Mouse (Mus musculus) spleen, postnatal 4 days (tissue): ENCODE data around the gene Macrod2.

ENCODE experiments used
- DNase-seq, 2 experiments: peaks; one replicate each; pipeline ENCODE4 v3.0.0; 2022; ENCODE audit warnings: low spot score in 2 of 2

Macrod2 gene

DNA sequence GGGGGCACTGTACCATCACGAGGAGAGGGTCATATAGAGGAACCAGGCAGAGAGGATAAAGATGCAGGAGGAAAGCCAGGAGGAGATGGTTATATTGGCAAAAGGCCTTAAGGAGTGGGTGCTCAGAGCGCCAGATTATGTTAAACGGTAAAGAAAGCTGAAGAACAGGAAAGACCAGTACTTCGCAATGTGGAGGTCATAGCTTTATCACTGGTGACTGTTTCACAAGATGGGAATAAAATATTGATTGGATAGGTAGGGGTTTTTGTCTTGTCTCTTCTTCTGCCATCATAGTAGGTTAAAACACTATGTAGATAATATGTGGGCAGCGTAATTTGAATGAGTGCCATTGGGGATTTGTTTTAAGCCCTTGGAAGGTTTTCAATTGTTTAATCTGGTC is 816.2 kb downstream of the Macrod2 start:
- DNase-seq: no peak

DNA sequence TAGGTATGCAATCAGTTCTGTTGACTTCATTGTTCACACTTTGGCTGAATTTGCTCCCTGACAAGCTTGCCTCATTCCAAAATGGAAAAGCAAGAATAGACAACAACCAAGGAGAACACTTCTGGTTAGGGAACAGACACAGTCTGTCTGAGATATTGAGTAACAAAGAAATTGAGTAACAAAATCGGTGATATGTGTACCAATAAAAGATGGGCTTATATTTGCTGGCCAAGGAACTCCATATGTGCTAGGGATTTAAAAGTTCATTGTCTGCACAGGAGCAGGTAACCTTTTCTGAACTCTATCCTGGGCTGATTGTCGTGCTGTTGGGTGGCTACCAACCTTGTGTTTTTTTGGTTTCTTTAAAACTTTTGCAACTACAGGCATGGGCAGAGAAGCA is 817.2 kb downstream of the Macrod2 start:
- DNase-seq: no peak

DNA sequence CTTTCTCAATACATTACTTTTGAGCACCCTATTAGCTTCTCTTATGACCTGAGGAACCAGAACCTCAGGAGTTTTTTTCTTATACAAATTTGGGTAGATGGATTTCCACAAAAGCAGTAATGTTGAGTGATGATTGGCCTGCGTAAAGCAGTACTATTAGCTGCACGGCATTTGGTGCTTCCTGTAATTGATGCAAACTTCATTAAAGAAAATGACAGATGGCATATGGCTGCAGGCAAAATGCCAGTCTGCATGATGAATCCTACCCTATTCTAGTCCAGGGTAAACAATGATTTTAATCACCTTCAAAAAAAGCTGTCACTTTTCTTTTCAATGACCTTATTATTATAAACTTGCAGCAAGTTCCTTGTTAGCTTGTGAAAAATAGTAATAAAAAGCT is 822.4 kb downstream of the Macrod2 start:
- DNase-seq: no peak

DNA sequence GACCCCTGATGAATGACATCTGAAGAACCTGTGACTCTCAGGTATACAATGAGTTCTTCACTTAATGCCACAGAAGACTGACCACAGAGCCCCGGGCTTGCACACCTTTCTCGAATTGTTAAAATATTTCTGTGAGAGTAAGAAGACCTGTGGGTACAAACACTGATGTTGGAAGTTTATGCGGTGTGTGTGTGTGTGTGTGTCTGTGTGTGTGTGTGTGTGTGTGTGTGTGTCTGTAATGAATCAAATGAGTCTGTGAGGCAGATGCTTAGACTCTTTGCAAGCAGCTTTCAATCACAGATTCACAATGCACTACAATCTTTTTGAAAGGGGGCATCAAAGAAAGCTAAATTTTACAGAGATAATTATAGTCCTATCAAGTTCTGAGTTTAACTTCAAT is 822.8 kb downstream of the Macrod2 start:
- no peak for DNase-seq

DNA sequence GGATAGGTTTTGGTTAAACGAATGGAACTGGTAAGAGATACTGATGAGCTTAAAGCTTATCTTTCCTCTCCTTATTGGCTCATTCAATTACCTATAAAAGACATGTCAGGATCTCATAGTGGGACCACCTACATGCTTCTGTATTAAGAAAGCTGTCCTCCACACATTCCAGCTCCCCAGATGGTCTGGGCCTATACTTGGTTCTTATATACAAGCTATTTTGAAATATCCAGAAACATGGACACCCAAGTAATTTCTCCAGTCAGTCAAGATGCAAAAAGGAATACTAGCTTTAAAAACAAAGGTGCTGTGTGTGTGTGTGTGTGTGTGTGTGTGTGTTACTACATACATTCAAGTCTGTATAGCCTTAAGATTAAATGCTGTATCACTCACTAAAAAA is 833.7 kb downstream of the Macrod2 start:
- DNase-seq: no peak

DNA sequence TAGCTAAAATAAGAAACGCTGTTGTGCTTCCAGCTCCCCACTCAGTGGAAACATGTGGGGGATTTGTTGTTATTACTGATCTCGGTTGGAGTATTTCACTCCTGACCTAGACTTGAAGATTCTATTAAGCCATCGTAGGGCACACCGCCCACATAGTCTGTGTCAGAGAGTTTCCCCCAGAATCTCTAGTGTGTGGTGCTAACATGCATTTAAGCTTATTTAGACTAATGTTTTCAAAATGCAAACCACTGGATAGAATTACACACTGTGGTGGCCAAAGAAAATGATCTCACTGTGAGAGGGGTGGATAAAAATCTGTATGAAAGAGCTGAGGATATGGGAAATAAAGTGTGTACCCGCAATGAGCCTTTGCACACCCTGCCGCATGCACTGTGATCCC is 834.7 kb downstream of the Macrod2 start:
- DNase-seq: no peak

DNA sequence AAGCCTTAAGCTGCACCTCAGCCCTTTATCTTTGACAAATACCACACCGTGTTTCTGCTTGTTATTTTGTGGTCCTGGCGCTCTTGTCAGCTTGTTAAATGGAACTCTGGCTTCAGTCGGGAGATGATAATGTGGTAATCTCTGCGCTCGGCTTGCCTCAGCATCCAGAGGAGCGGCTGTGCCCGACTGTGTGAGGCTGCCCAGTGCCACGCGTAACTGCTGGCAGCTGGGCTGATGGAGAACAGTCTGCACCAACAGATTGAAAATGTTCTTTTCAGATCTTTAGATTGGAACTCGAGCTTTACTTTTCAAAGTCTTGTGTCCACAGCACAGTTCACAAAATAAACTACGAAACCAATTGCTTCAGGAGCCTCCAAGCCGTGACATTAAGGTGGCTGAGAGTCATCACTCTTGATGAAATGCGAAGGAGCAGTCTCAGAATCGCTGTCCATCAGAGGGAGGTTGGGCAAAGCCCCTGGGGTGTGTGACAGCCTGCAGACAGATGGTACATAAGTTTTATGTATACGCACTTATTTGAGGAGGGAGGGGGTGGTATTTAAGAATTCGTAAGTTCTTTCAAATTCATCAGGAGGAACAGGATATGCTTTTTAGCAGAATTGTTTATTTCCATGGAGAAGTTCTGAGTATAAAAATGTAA is 836.0 kb downstream of the Macrod2 start:
- DNase-seq: no peak

DNA sequence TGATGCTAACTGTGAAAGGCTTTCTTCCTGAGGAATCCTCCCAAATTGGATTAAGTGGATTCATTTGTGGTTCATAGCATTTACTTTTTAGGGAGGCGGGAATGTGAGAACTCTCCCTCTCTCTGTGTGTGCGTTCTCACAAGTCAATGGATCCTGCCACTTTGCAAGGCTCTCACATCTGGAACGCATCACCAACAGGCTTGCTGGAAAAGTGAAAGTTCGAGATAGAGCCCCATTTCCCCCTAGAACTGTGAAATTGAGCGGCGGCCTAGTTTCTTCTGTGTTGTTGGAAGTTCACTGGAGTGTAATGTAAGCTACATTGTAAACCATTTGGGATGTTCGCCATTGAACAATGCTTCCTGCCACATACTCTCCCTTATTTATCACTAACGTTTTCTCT is 839.2 kb downstream of the Macrod2 start:
- DNase-seq: no peak

DNA sequence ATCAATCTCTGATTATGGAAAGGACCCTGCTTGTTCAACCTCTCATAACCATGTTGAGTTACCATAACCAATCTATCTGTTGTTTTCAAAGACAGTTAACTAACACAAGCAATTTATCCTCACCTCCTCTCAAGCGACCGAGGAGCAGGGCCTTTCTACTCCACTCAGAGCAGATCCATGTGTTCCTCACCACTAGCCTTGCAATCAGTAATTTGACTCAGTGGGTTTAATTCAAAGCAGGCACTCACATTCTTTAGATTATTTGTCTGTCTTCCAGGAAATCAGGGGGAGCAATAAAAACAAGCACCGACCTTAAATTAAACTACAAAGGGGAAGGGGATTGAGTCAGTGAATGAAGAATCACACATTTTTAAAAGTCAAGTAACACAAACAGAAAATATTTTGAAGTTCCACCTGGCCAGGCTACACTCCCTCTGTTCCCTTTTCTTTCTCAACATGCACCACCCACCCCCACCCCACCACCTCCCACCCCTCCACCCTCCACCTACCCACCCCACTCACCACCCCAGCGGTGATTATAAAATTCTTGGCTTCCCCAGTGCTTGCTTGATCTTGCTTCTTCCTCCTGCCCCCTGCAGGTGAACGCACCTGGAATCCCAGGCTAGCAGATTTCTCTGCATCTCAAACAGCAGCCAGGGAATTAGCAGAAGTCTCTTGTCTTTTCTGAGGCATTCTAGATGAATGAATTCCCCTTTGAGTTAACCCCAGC is 839.8 kb downstream of the Macrod2 start:
- no peak for DNase-seq

DNA sequence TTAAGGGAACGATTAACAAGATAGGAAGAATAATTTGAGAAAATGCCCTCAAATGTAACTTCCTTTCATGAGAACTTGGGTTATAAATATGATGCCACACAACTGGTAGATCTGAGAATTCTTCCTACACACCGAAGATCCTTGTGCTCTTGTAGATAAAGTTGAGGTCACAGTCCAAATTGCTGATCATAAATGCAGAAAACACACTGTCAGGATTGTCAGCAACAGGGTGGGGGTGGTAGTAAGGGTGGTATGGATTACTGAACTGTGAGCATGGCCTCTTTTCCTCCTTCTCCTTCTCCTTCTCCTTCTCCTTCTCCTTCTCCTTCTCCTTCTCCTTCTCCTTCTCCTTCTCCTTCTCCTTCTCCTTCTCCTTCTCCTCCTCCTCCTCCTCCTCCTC is 852.6 kb downstream of the Macrod2 start:
- DNase-seq: no peak

DNA sequence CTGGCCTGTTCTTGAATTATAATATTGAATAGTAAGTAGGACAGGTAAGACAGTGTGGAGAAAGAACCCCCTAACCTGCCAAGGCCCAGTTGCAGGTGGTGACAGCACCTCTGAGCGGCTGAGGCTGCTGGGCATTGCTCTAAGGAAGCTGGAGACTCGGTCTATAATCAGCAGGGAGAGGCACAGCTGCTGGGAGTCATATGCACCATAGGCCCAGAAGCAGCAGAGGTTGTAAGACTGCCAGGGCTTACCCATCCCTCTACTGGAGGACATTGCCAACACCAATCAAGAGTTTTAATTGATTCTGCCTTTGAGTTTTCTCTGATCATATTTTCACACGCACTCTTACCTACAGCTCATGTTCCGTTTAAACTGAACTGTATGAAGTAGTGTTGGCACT is 869.5 kb downstream of the Macrod2 start:
- DNase-seq: no peak

DNA sequence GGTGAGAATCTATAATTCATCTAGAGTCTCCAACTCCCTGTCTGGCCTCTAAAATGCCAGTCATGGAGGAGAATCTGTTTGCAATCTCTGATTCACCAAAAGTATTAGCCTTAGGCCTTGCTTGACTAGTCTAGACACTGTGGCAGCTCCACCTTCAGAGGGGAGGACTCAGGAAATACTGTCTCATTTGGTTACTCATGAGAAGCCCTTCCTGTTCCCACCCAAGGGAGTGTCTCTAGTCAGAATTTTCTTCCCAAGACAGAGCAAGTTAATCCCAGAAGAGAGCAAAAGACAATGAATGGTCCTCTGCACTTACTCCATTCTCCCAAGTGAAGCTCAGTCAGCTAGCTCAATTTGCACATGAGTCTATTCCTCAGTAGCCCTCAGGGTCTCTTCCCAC is 871.5 kb downstream of the Macrod2 start:
- DNase-seq: no peak

DNA sequence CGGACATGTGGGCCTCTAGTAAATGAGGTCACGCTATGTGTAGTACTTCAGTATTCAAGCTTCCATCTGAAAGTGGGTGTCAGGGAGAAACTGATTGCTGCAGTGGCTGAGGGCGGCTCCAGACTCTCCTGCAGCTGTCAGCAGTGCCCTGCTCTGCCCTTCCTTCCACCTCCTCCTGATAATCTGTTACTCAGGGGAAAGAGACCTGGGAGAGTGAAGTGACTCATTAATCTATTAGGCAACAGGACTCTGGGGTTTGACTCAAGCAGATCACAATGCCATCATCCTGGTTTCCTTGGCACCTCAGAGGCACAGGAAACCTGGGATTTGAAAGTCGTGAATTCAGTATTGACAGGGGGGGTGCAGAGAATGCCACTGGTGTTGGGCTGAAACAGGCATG is 876.4 kb downstream of the Macrod2 start:
- no peak for DNase-seq

DNA sequence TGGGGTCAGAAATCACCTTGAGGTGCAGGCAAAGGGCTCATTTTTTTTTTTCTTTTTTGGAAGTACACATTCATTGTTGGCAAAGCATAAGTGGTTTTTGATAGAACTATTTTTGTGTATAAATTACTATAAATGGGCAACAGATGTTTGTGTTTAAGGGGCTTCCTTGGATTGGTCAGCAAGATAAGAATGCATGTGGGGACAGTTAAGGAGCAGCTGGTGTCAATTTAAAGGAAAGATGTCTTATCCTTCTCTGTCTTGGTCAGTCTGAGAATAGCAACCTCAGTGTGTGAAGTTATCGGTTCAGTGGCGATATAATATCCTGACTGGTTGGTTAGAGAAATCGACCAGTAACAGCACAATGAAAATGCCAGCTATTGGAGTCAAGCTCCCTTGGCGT is 877.9 kb downstream of the Macrod2 start:
- no peak for DNase-seq

DNA sequence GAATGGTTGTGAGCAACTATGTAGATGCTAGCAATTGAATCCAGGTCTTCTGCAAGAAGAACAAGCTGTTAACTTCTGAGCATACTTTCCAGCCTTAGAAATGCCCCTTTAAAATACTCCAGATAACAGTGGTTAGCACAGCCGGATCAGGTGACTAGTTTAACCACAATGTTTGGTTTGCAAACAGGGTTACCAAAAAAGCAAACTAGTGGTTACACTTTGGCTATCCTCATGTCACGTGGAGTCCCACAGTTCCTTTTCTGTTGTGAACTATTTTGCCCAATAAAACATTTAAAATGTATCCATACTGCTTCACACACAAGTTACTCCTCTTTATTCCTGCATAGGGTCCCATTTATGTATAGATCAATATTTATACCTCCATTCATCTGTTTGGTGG is 879.2 kb downstream of the Macrod2 start:
- DNase-seq: no peak

DNA sequence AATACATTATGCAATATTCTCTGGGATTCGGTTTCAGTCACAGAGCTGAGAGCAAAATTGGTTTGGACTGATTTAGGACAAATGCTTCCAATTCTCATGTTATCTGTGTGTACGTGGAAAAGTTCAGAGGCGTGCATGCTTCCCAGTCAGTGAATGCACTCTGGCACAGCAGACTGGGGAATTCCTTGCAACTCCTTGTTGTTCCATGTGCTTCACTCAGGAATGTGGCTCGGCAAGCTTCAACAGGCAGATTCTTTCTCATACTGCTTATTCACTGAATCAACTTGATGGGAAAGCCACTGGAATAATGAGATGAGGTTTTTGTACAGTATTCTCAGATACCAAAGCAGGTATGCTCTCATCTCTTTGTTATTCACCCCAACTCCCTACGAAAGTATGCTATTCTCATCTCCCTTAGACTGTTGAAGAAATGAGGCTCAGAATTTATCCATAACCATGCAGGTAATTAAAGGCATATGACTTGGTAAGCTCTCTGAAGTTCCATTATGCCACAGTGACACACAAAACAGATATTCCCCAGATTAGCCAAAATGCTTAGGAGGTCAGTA is 884.1 kb downstream of the Macrod2 start:
- no peak for DNase-seq

DNA sequence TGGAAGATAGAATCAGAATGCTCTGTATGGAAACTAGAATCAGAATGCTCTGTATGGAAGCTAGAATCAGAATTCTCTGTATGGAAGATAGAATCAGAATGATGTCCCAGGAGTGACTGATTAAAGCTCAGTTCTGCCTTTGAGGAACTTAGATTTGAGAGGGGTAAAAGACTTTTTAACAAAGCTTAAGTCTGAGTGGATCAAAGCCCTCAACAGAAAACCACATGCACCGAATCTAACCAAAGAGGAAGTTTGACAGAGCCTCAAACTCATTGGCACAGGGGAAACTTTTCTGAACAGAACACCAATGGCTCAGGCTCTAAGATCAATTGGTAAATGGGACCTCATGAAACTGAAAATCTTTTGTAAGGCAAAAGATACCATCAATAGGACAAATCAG is 885.7 kb downstream of the Macrod2 start:
- no peak for DNase-seq

DNA sequence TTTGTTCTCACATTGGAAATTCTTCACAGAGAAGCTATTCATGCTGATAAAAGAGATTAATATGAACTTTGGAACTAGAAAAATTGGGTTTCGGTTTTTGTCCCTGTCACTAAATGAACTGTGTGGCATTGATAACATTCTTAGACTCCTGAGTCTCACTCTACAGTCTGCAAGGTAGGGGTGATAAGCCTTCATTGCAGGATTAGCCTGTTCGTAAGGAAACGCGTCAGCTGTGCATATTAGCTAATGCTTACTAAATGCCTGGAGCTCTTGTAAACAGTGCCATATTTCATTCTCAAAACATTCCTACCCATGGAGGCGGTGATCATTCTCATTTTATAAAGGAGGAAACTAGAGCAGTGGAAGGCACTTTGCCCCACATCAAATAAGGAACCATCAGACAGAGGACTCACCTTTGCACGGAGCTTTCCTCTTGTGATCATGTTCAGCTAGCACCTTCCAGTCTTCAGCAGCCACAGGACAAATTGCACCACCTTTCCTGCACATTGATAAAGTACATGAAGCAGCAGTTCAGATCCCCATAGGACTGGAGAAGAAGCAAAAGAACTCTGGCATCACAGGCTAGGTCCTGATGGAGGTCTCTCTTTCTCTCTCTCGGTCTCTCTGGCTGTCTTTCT is 891.1 kb downstream of the Macrod2 start:
- DNase-seq: no peak

DNA sequence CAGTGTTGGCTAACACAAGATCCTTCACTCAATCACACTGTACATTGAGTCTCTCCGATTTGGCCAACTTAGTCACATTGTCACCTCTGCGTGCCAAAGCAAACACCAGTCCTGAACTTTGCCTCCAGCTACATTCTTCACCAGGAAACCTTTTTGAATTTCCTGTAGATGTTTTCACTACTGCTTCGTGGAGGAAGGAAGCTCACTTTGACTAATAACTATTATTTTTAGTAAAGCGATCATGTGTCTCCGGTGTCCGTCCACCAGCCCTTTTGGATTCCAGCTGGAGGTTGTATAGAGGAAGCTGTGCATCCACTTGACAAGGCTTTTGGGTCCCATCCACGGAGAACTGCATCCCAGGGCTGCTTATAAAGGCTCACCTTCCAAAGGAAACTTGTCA is 893.4 kb downstream of the Macrod2 start:
- no peak for DNase-seq

DNA sequence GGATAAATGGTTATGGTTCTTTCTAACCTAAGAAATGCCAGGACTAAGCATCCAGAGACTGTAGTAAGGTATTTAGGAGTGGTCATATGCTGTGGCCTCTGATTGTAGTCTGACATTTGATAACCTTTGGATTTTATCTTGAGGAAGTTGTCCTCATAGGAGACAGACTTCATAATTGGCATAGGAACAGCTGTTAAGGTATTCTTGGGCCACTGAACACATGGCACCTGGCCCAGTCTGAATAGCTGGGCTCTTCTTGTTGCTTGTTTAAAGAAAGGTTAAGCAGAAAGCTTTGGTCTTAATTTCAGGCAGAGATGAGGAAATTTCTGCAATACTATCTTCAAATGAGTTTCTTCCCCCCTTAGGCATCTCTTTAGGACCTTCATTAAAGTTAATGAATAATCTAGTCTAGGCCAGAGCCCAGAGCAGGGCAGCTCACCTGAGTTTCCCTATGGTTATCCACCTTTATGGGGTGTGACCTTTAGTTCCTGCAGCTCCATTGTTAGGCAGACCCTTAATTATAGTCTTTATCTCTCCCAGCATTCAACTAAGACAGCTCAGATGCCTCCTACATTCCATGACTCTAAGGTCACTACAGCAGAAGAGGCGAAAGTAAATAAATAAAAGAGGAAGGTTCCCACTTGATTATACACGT is 894.1 kb downstream of the Macrod2 start:
- DNase-seq: no peak

DNA sequence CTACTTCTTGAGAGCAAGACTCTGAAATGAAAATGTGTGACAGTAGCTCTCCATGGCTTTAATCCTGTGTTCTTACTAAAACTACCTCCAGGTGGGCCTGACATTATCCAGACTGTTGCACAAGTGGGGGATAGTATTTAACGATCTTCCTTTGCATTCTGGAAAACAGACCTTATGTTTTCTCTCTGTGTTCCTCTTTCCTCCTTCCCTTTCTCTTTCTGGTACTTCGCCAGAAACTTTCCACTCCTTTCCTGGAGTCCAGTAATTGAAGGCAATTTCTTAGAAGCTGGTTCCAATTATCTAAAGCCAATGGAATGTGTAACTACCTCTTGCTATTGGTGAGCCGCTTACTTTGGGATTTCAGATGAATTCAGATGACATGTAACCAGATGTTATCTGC is 897.7 kb downstream of the Macrod2 start:
- DNase-seq: no peak

DNA sequence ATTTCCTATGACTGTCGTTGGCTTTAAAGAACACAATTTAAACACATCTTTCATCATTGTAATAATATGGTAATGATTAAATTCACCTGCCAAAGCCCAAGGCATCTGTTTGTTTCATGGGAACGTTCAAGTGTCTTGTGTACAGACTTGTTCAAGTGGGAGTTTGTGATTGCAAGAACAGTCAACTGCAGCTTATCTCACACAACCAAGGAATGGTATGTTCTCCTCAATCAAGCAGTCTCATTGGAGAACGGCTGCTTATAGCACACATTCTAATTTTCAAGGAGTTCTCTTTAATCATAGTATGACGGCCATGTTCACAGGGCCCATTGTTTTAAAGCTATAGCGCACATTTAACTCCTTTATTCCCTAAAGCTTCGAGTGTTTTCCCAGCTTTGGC is 904.1 kb downstream of the Macrod2 start:
- no peak for DNase-seq

DNA sequence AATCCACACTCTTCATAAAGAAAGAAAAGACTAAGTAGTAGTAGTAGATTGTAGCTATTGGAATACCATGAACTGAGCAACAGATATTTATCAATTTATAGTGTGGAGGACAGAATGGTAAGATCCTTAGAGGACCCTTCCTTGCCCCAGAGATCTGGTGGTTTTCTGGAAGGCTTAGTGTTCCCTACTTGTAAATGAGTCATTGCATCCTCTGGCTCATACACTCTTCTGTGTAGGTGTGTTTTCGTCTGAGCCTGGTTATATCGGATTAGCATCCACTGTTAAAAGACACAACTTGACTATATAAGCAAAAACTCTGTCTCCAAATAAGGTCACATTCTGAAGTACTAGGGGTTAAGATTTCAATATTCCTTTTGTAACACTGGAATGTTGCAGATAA is 905.9 kb downstream of the Macrod2 start:
- DNase-seq: no peak
